Mouse (Mus musculus): ENCODE data around the gene Tbc1d8. TPM values are rescaled to one million over a fixed set of nuclear protein-coding genes. Genes with fewer than 3 reads are reported as not detected.

Tbc1d8 gene
- polyA plus RNA-seq, 1 experiment from 2014 or later = 4.2 TPM

DNA sequence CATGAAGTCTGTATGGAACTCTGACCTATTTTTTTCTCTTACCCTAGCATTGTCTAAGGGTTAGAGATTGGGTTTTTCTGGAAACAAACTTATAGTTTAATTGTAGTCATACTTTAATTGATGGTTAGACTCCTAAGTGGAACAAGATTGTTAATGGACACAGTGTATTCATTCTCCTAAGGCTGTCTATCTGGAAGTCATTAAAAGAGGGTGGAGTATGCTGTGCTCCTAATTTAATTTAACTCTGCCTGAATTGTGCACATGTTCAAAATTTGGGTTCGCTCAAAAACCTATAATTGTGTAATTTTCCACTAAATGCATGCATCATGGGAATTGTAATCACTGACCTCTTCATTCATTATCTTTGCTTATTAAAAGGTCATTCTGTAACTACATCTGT, 113.0 kb downstream of the Tbc1d8 start:
- WGBS = 88% methylated on average over 1 of the region's 1 CpGs
- no peaks in the 10 kb centered on the region for H3K9me3 ChIP-seq (ENCODE audit: control insufficient read depth)
- H3K4me2 ChIP-seq (replicated peaks; ENCODE audit: low read depth) = no peak overlapping the region
- no peak overlapping the region for H3K9ac ChIP-seq (ENCODE audit: low read depth, low read length)
- no peak for ATAC-seq
- no peak for TF ChIP-seq CTCF (IDR thresholded peaks at IDR 0.05; ENCODE audit: low read depth)
- H3K4me3 ChIP-seq (ENCODE audit: low read depth, low read length) = no peak overlapping the region
- H3K27ac ChIP-seq (ENCODE audit: low read depth, low read length) = no peak overlapping the region
- H3K36me3 ChIP-seq (ENCODE audit: control insufficient read depth, insufficient read depth) = peaks cover 8% of the 10 kb centered on the region
- no peaks in the 10 kb centered on the region for H3K27me3 ChIP-seq (replicated peaks; ENCODE audit: control insufficient read depth, insufficient read depth, low read length)
- H3K4me1 ChIP-seq (replicated peaks; ENCODE audit: control insufficient read depth, insufficient read depth, low read length) = no peaks in the 10 kb centered on the region; the same call in 1 of the 2 replicates

DNA sequence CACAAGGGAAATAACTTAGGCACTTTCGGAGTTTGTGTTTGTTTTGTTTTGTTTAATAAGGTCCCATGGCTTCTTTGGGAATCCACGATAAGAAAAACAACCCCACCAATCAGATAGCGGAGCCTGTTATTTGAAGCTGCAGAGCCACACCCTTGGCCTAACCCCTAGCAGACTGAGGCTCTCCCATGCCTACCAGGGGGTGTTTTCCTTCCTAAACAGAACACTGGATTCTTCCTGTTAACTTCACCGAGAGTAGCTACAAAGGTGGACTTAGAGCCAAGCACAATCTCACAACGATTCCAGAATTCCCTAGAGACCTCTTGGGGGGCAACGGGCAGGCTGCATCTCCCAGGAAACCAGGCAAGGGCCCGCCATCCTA, 116.1 kb downstream of the Tbc1d8 start:
- WGBS = 35% methylated on average over 7 of the region's 7 CpGs
- no peak overlapping the region for H3K4me2 ChIP-seq (replicated peaks; ENCODE audit: low read depth)

DNA sequence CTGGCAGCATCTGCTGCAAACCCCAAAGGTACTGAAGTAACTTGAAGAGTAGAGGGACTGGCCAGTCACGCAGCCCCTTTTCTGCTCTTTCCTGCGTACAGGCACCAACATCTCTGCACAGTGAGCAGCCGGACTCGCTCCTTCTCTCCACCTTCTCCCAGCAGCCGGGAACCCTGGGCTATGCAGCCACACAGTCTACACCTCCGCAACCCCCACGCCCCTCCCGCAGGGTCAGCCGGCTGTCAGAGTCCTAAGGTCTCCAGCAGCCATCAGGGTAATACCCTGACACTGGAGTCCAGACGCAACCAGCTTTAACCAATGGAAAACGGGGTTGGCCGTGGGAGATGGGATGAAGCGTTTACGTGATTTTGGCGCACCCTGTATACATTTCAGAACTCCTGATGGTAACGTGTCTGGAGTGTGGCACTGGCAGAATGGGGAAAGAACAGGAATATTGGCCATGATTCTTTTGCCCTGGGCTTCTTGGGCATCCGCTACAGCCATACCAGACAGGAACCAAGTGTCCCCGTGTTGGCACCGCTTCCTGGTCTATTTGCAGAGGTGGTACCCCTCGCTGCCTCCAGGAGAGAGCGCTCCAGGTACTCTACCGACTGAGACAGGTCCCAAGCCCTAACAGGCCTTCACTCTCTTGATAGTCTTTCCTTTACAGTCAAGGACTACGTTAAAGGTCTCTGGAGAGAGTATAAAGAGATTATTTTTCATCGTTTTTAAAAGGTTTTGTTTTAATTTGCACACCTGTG, 116.6 kb downstream of the Tbc1d8 start:
- Histone ChIP-seq H3K4me3 (ENCODE audit: low read depth, low read length) (no peak overlapping the region), H3K27me3 (replicated peaks; ENCODE audit: control insufficient read depth, insufficient read depth, low read length) (no peaks in the 10 kb centered on the region), H3K4me2 (replicated peaks; ENCODE audit: low read depth) (peak overlapping the region; percentile 35), H3K9ac (ENCODE audit: low read depth, low read length) (no peak overlapping the region), H3K36me3 (ENCODE audit: control insufficient read depth, insufficient read depth) (no peaks in the 10 kb centered on the region), H3K9me3 (ENCODE audit: control insufficient read depth) (no peaks in the 10 kb centered on the region), H3K27ac (ENCODE audit: low read depth, low read length) (no peak overlapping the region), H3K4me1 (replicated peaks; ENCODE audit: control insufficient read depth, insufficient read depth, low read length) (no peaks in the 10 kb centered on the region)
- 31% methylated on average over 24 of the region's 24 CpGs for WGBS
- peak; percentile 38; the same call in 1 of the 2 replicates for TF ChIP-seq CTCF (IDR thresholded peaks at IDR 0.05; ENCODE audit: low read depth)
- no peak for ATAC-seq

More for the DNA sequence above, 116.1 kb downstream of the Tbc1d8 start:
- Histone ChIP-seq H3K4me1 (replicated peaks; ENCODE audit: control insufficient read depth, insufficient read depth, low read length) (no peaks in the 10 kb centered on the region), H3K9me3 (ENCODE audit: control insufficient read depth) (no peaks in the 10 kb centered on the region), H3K27me3 (replicated peaks; ENCODE audit: control insufficient read depth, insufficient read depth, low read length) (no peaks in the 10 kb centered on the region), H3K36me3 (ENCODE audit: control insufficient read depth, insufficient read depth) (no peaks in the 10 kb centered on the region), H3K9ac (ENCODE audit: low read depth, low read length) (no peak overlapping the region), H3K4me3 (ENCODE audit: low read depth, low read length) (no peak overlapping the region), H3K27ac (ENCODE audit: low read depth, low read length) (no peak overlapping the region)
- TF ChIP-seq CTCF (IDR thresholded peaks at IDR 0.05; ENCODE audit: low read depth) = no peak
- no peak for ATAC-seq

DNA sequence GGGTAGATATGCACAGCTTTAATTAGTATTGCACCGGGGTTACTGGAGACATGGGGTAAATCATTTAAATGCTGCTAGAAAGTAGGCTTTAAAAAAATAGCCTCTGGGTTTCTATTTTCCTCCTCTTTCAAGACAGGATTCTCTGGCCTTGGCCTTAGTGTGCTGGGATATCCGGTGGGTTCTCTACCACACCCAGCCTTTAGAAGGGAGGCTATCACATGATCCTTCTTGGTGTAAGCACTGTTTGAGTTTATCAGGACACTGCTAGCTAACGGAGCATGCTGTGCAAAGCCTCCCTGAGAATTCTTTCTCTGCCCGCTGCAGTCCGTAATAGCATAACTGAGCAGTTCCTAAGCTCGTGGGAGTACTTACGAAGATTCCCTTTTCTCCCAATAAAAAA, 129.1 kb downstream of the Tbc1d8 start:
- 74% methylated on average over 7 of the region's 7 CpGs for WGBS
- ATAC-seq = no peak
- peaks cover 12% of the 10 kb centered on the region; the same call in 1 of the 2 replicates for H3K36me3 ChIP-seq (ENCODE audit: control insufficient read depth, insufficient read depth)

DNA sequence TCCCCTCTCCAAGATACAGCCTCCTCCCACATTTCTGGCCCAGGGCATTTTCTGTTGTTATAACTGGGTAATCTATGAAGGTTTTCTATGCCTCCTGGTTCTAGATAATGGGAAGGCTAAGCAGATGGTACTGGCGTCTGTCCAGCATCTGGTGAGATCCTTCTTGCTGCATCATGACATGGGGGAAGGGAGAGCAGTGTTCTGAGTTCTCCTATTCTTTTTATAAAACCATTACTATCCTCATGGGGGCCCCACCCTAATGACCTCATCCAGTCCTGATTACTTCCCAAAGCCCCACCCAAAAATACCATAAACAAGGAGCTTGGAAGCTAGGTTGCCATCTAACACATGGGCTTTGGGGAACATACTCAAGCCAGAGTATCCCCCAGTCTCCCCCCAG, 129.6 kb downstream of the Tbc1d8 start:
- no peak overlapping the region for H3K4me2 ChIP-seq (replicated peaks; ENCODE audit: low read depth)
- peaks cover 12% of the 10 kb centered on the region; the same call in 1 of the 2 replicates for H3K36me3 ChIP-seq (ENCODE audit: control insufficient read depth, insufficient read depth)
- TF ChIP-seq CTCF (IDR thresholded peaks at IDR 0.05; ENCODE audit: low read depth) = no peak
- no peaks in the 10 kb centered on the region for H3K9me3 ChIP-seq (ENCODE audit: control insufficient read depth)
- H3K27me3 ChIP-seq (replicated peaks; ENCODE audit: control insufficient read depth, insufficient read depth, low read length) = no peaks in the 10 kb centered on the region
- H3K27ac ChIP-seq (ENCODE audit: low read depth, low read length) = no peak overlapping the region
- WGBS = 83% methylated on average over 1 of the region's 1 CpGs
- H3K4me3 ChIP-seq (ENCODE audit: low read depth, low read length) = no peak overlapping the region
- no peaks in the 10 kb centered on the region for H3K4me1 ChIP-seq (replicated peaks; ENCODE audit: control insufficient read depth, insufficient read depth, low read length)
- H3K9ac ChIP-seq (ENCODE audit: low read depth, low read length) = no peak overlapping the region
- no peak for ATAC-seq

More for the DNA sequence above, 129.1 kb downstream of the Tbc1d8 start:
- no peaks in the 10 kb centered on the region for H3K4me1 ChIP-seq (replicated peaks; ENCODE audit: control insufficient read depth, insufficient read depth, low read length)
- H3K4me2 ChIP-seq (replicated peaks; ENCODE audit: low read depth) = no peak overlapping the region
- no peak overlapping the region for H3K4me3 ChIP-seq (ENCODE audit: low read depth, low read length)
- H3K9me3 ChIP-seq (ENCODE audit: control insufficient read depth) = no peaks in the 10 kb centered on the region
- H3K9ac ChIP-seq (ENCODE audit: low read depth, low read length) = no peak overlapping the region
- H3K27ac ChIP-seq (ENCODE audit: low read depth, low read length) = no peak overlapping the region
- TF ChIP-seq CTCF (IDR thresholded peaks at IDR 0.05; ENCODE audit: low read depth) = no peak
- H3K27me3 ChIP-seq (replicated peaks; ENCODE audit: control insufficient read depth, insufficient read depth, low read length) = no peaks in the 10 kb centered on the region

DNA sequence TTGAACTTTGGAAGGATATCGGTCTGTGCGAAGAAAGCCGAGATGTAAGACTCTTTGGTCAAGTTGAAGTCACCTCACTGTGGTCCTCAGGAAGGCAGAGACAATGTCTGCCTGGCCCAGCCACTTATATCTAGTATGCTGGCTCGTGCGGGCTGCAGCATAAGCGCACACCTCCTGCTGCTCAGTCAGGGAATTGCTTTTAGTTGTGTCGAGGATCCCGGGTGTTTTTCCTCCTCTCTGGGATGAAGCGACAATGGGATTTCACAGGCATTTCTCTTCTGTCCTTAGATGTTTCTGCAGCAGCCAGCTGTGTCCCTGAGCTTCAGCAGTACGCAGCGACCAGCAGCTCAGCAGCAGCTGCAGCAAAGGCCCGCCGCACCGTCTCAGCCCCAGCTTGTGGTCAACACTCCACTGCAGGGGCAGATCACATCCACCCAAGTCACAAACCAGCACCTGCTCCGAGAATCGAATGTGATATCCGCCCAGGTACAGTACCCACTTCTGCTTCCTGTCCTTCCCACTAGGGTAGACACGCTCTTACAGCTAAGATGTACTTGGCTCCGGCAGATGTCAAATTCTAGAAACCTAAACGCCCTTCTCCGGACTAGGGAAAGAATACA, 133.5 kb downstream of the Tbc1d8 start:
- no peak for ATAC-seq
- H3K27me3 ChIP-seq (replicated peaks; ENCODE audit: control insufficient read depth, insufficient read depth, low read length) = no peaks in the 10 kb centered on the region
- H3K9ac ChIP-seq (ENCODE audit: low read depth, low read length) = no peak overlapping the region
- peaks cover 12% of the 10 kb centered on the region; the same call in 1 of the 2 replicates for H3K36me3 ChIP-seq (ENCODE audit: control insufficient read depth, insufficient read depth)
- H3K4me1 ChIP-seq (replicated peaks; ENCODE audit: control insufficient read depth, insufficient read depth, low read length) = no peaks in the 10 kb centered on the region
- no peak overlapping the region for H3K4me2 ChIP-seq (replicated peaks; ENCODE audit: low read depth)
- no peaks in the 10 kb centered on the region for H3K9me3 ChIP-seq (ENCODE audit: control insufficient read depth)
- peak; percentile 66 for TF ChIP-seq CTCF (IDR thresholded peaks at IDR 0.05; ENCODE audit: low read depth)
- no peak overlapping the region for H3K4me3 ChIP-seq (ENCODE audit: low read depth, low read length)
- 61% methylated on average over 21 of the region's 21 CpGs for WGBS
- H3K27ac ChIP-seq (ENCODE audit: low read depth, low read length) = no peak overlapping the region
